Mouse (Mus musculus): ENCODE measurements around the gene Pan3. TPM values are rescaled to one million over a fixed set of nuclear protein-coding genes. Genes with fewer than 3 reads are reported as not detected.

Gene Pan3
- polyA plus RNA-seq, 1 experiment from 2014 or later: 49.9 TPM

- Histone ChIP-seq H3K4me1 (peaks cover 42% of the 10 kb centered on the region), H3K9me3 (peaks cover 3% of the 10 kb centered on the region; the same call in 1 of the 2 replicates), H3K4me3 (no peak overlapping the region), H3K36me3 (replicated peaks) (peaks cover 25% of the 10 kb centered on the region), H3K27ac (no peak overlapping the region), H3K27me3 (ENCODE audit: poor library complexity, severe bottlenecking) (no peaks in the 10 kb centered on the region)
- DNase-seq (ENCODE audit: extremely low spot score, low spot score): no peak
- 71% methylated on average over 5 of the region's 5 CpGs for WGBS
These were observed 6.5 kb downstream of the Pan3 start for GRCm38 (mm10) chr5:147436491-147436890.

- H3K4me3 ChIP-seq: no peak overlapping the region
- no peak for DNase-seq (ENCODE audit: extremely low spot score, low spot score)
- no peaks in the 10 kb centered on the region for H3K27me3 ChIP-seq (ENCODE audit: poor library complexity, severe bottlenecking)
- peaks cover 5% of the 10 kb centered on the region for H3K4me1 ChIP-seq
- no peak overlapping the region for H3K27ac ChIP-seq
- H3K36me3 ChIP-seq (replicated peaks): peaks cover 19% of the 10 kb centered on the region
- WGBS: 77% methylated on average over 3 of the region's 3 CpGs
- peaks cover 3% of the 10 kb centered on the region; the same call in 1 of the 2 replicates for H3K9me3 ChIP-seq
These were observed 11.1 kb downstream of the Pan3 start for GRCm38 (mm10) chr5:147440996-147441507.

GRCm38 (mm10) chr5:147441979-147442378, 12.0 kb downstream of the Pan3 start:
- Histone ChIP-seq H3K27ac (no peak overlapping the region), H3K9me3 (peaks cover 3% of the 10 kb centered on the region; the same call in 1 of the 2 replicates), H3K27me3 (ENCODE audit: poor library complexity, severe bottlenecking) (no peaks in the 10 kb centered on the region), H3K4me3 (no peak overlapping the region), H3K36me3 (replicated peaks) (peaks cover 19% of the 10 kb centered on the region), H3K4me1 (no peaks in the 10 kb centered on the region)
- DNase-seq (ENCODE audit: extremely low spot score, low spot score): no peak
- 93% methylated on average over 1 of the region's 1 CpGs for WGBS

- Histone ChIP-seq H3K4me3 (no peak overlapping the region), H3K36me3 (replicated peaks) (peaks cover 19% of the 10 kb centered on the region), H3K4me1 (no peaks in the 10 kb centered on the region), H3K27ac (no peak overlapping the region), H3K27me3 (ENCODE audit: poor library complexity, severe bottlenecking) (no peaks in the 10 kb centered on the region), H3K9me3 (peaks cover 3% of the 10 kb centered on the region; the same call in 1 of the 2 replicates)
- 86% methylated on average over 4 of the region's 4 CpGs for WGBS
- DNase-seq (ENCODE audit: extremely low spot score, low spot score): no peak
These were observed 12.8 kb downstream of the Pan3 start for GRCm38 (mm10) chr5:147442741-147443140.

- 91% methylated on average over 6 of the region's 6 CpGs for WGBS
- H3K27ac ChIP-seq: no peak overlapping the region
These were observed 14.3 kb downstream of the Pan3 start for GRCm38 (mm10) chr5:147444298-147444697.

GRCm38 (mm10) chr5:147444757-147445156, 14.8 kb downstream of the Pan3 start:
- no peak for DNase-seq (ENCODE audit: extremely low spot score, low spot score)

More at GRCm38 (mm10) chr5:147444298-147444697, 14.3 kb downstream of the Pan3 start:
- no peaks in the 10 kb centered on the region for H3K27me3 ChIP-seq (ENCODE audit: poor library complexity, severe bottlenecking)
- peaks cover 6% of the 10 kb centered on the region for H3K36me3 ChIP-seq (replicated peaks)
- peaks cover 3% of the 10 kb centered on the region; the same call in 1 of the 2 replicates for H3K9me3 ChIP-seq
- peaks cover 9% of the 10 kb centered on the region for H3K4me1 ChIP-seq
- no peak overlapping the region for H3K4me3 ChIP-seq
- no peak for DNase-seq (ENCODE audit: extremely low spot score, low spot score)

DNA sequence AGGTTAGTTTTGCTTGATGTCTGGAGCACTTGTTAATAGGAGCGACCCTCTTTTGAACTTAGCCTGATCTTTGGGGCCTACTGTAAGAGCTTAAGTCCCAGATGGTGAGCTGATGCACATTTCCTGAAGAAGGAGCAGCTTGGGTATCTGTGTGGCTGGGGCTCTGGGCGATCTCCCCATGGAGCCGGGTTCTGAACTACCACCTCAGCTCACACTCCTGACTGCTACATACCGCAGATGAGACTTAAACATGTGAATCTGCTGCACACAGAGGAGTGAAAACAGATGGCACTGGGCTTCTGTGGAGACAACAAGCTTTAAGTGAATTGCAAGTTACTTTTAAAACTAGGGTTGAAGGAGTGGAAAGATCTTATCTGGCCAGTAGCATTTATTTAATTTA, 15.3 kb downstream of the Pan3 start:
- peaks cover 9% of the 10 kb centered on the region for H3K4me1 ChIP-seq
- no peaks in the 10 kb centered on the region for H3K36me3 ChIP-seq (replicated peaks)
- no peak for DNase-seq (ENCODE audit: extremely low spot score, low spot score)
- 93% methylated on average over 4 of the region's 4 CpGs for WGBS
- no peak overlapping the region for H3K4me3 ChIP-seq
- no peaks in the 10 kb centered on the region for H3K27me3 ChIP-seq (ENCODE audit: poor library complexity, severe bottlenecking)
- H3K27ac ChIP-seq: no peak overlapping the region
- H3K9me3 ChIP-seq: peaks cover 2% of the 10 kb centered on the region; the same call in 1 of the 2 replicates

More at GRCm38 (mm10) chr5:147444757-147445156, 14.8 kb downstream of the Pan3 start:
- no peak overlapping the region for H3K27ac ChIP-seq
- H3K36me3 ChIP-seq (replicated peaks): peaks cover 5% of the 10 kb centered on the region; the same call in 1 of the 2 replicates
- peaks cover 9% of the 10 kb centered on the region for H3K4me1 ChIP-seq
- H3K4me3 ChIP-seq: no peak overlapping the region
- H3K9me3 ChIP-seq: peaks cover 3% of the 10 kb centered on the region; the same call in 1 of the 2 replicates
- no peaks in the 10 kb centered on the region for H3K27me3 ChIP-seq (ENCODE audit: poor library complexity, severe bottlenecking)
- WGBS: 97% methylated on average over 2 of the region's 2 CpGs

GRCm38 (mm10) chr5:147448526-147448925, 18.6 kb downstream of the Pan3 start:
- Histone ChIP-seq H3K4me3 (no peak overlapping the region), H3K27me3 (ENCODE audit: poor library complexity, severe bottlenecking) (no peaks in the 10 kb centered on the region), H3K36me3 (replicated peaks) (peaks cover 24% of the 10 kb centered on the region), H3K9me3 (no peaks in the 10 kb centered on the region), H3K27ac (no peak overlapping the region), H3K4me1 (peaks cover 9% of the 10 kb centered on the region)
- DNase-seq (ENCODE audit: extremely low spot score, low spot score): no peak
- WGBS: 52% methylated on average over 4 of the region's 4 CpGs

DNA sequence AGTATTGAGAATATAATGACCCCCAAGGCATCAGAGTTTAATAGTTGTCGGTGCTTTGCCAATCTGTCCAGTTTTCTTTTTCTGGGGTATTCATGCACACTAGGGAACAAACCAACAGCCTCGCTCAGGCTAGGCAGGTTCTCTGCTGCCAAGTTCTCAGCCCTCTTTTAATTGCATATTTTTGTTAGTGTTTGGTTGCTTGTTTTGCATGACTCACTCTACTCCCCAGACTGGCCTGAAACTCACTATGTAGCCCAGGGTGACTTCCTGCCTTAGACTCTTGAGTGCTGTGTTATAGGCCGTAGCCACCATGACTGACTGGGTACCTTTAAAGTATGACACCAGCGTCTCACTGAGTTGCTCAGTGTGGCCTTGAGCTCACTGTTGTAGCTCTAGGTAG, 19.0 kb downstream of the Pan3 start:
- Histone ChIP-seq H3K27ac (no peak overlapping the region), H3K4me1 (peaks cover 9% of the 10 kb centered on the region), H3K27me3 (ENCODE audit: poor library complexity, severe bottlenecking) (no peaks in the 10 kb centered on the region), H3K9me3 (no peaks in the 10 kb centered on the region), H3K4me3 (no peak overlapping the region), H3K36me3 (replicated peaks) (peaks cover 28% of the 10 kb centered on the region)
- WGBS: 83% methylated on average over 4 of the region's 4 CpGs
- no peak for DNase-seq (ENCODE audit: extremely low spot score, low spot score)

DNA sequence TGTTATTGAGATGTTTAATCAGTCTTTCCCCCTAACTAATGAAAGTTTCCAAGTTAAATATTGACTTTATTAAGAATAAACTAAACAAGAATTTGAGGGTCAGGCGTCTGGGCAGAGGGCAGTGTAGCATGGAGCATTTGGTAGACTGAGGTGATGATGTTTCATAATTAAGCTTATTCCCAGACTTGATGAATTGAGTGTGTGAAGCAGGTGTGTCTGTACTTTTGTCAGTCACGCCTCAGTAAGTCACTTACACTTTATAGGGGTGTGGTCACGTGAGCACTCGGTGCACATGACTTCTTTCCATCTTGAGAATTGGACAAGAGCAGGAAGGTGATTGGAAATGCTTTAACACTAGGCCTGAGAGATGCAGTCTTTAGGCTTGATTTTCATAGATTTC, 26.5 kb downstream of the Pan3 start:
- WGBS: 96% methylated on average over 4 of the region's 4 CpGs
- peaks cover 47% of the 10 kb centered on the region for H3K36me3 ChIP-seq (replicated peaks)

DNA sequence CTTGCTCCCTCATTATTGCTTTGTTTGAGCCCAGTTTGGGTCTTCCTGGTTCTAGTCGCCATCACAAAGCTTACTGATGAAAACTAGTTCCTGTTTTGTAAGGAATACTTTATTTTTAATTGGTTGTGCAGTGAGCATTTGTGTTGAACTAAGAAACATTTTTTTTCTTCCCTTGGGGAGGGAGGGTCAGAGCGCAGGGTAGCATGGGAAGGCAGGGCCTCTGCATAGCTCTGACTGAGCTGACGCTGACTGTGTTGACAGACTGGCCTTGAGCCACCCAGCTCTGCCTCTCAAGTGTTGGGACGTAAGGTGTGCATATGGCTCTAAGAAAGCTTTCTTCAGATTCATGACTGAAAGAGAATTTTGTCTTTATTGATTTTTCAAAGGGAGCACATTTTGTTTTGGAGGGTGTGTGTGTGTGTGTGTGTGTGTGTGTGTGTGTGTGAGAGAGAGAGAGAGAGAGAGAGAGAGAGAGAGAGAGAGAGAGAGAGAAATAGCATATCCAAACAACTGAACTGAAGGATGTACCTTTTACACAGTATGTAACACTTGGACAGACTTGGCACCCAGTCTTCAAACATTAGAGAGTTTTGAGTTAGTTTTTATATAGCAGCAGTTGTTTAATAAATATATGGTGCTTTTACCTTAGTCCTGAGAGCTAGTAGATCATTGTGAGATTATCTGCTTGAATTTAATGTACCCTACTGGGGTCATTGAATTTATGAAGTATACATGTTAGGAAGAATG, 30.0 kb downstream of the Pan3 start:
- 68% methylated on average over 4 of the region's 4 CpGs for WGBS

More for the DNA sequence above, 26.5 kb downstream of the Pan3 start:
- Histone ChIP-seq H3K27ac (no peak overlapping the region), H3K4me3 (no peak overlapping the region), H3K27me3 (ENCODE audit: poor library complexity, severe bottlenecking) (no peaks in the 10 kb centered on the region), H3K9me3 (no peaks in the 10 kb centered on the region), H3K4me1 (peaks cover 11% of the 10 kb centered on the region; the same call in 1 of the 2 replicates)
- no peak for DNase-seq (ENCODE audit: extremely low spot score, low spot score)

DNA sequence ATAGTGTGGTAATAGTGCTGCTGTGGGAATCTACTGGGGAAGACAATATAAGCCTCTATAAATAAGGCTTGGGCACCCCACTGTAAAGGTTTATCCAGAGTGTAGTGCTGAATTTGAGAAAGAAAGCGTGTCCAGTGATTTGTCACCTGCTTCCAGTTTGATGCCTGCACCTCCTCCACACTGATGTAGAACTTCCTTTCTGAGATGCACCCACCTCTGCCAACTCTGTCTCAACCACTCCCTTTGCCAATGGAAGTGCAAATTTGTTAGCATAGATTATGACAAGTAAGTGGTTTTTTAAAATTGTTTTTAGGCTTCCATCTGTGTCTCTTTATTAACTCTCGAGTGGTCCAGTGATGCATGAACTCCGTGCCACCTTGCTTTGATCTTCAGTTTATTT, 33.3 kb downstream of the Pan3 start:
- Histone ChIP-seq H3K27ac (no peak overlapping the region), H3K4me3 (no peak overlapping the region), H3K4me1 (peaks cover 15% of the 10 kb centered on the region; the same call in 1 of the 2 replicates), H3K36me3 (replicated peaks) (peaks cover 16% of the 10 kb centered on the region), H3K9me3 (no peaks in the 10 kb centered on the region; the same call in 1 of the 2 replicates), H3K27me3 (ENCODE audit: poor library complexity, severe bottlenecking) (no peaks in the 10 kb centered on the region)
- WGBS: 80% methylated on average over 3 of the region's 3 CpGs
- DNase-seq (ENCODE audit: extremely low spot score, low spot score): no peak

More for the DNA sequence above, 30.0 kb downstream of the Pan3 start:
- peaks cover 15% of the 10 kb centered on the region; the same call in 1 of the 2 replicates for H3K4me1 ChIP-seq
- H3K9me3 ChIP-seq: no peaks in the 10 kb centered on the region
- no peak overlapping the region for H3K27ac ChIP-seq
- no peak overlapping the region for H3K4me3 ChIP-seq
- DNase-seq (ENCODE audit: extremely low spot score, low spot score): no peak
- peaks cover 16% of the 10 kb centered on the region for H3K36me3 ChIP-seq (replicated peaks)
- H3K27me3 ChIP-seq (ENCODE audit: poor library complexity, severe bottlenecking): no peaks in the 10 kb centered on the region

DNA sequence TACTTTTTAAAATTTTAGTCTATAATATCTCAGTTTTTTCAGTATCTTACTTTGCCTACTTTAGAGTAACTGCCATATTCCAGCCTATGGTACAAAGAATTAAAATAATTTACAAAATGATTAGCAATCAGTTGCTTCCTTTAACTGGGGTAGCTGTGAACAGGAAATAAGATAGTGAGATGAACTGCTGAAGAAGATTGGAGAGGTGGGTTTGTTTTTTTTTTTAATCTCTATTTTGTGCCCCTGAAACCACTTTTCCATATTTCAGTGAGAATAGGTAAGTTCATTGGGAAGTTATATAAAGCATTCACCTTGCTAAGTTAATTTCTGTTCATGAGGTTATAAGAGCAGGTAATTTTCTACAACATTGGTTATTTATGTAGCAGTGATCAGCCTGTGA, 36.4 kb downstream of the Pan3 start:
- Histone ChIP-seq H3K36me3 (replicated peaks) (peaks cover 21% of the 10 kb centered on the region), H3K4me3 (no peak overlapping the region), H3K9me3 (no peaks in the 10 kb centered on the region; the same call in 1 of the 2 replicates), H3K4me1 (0 out of 2 replicates have a peak, but pooled peaks cover 4% of the 10 kb centered on the region), H3K27ac (no peak overlapping the region), H3K27me3 (ENCODE audit: poor library complexity, severe bottlenecking) (no peaks in the 10 kb centered on the region)
- DNase-seq (ENCODE audit: extremely low spot score, low spot score): no peak
